ENCODE assay signal across 8 mouse cellular contexts in the genomic region with DNA sequence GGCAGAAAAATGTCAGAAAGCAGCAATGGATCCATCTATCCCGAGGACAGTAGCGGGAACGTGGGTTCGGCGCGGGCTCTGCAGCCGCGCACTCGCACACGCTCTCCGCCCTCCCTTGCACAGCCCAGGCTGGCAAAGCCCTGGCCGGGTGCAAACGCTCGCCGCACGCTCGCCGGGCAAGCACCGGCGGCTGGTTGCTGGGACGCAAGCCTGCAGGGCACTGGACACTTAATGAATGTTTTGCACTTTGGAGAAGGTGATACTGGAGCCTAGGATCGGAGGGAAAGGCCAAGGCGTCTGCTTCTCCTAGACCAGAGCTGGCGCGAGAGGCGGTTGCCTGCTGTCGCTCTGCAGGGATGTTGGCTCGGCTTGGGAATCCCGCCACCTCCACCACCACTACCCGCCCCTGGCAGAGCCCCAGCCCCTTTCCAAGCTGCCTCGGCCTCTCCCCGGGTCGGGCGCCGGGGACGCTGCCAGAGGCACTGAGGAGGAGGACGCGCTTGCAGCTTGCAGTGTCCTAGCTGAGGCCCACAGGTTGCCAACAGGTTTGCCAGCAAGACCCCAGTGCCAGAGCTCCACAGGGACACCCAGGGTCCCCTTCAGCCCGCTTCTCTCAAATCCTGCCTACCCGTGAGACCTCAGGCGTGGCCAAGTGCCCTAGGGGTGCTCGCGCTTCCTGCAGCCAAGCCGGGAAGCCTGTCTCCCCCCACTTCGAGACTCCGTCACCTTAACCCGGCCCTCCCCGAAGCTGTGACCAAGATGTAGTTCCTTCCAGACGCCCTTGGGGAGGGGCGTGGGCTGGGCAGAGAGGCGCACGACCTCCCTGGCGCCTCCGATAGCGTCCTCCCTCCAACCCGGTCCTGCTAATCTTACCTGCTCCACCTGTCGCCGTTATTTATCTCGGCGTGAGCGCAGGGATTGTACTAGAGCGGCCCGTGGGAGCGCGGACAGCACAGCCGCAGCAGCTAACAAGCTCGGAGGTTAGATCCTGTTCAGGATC.
DNase-seq lines count a peak whose midpoint lies in the region; ATAC-seq and TF ChIP-seq lines count a peak whose summit lies in the region.

No protein-coding gene starts in this region.

- peak; percentile 77 for ATAC-seq in hindbrain, postnatal 0 days
- ATAC-seq in limb, embryonic 14.5 days (ENCODE audit: low FRiP score, low read depth) = peak; percentile 31; the same call in 1 of the 2 replicates
- ATAC-seq in neural tube, embryonic 12.5 days (ENCODE audit: low FRiP score, low read depth) = peak; percentile 57; the same call in 1 of the 2 replicates
- ATAC-seq in inflammation-experienced regulatory T-cells, adult 6 months = no peak

- H3K36me3 ChIP-seq in hindbrain, postnatal 0 days (ENCODE audit: insufficient read depth, low read length) = no peaks in the 10 kb centered on the region
- H3K36me3 ChIP-seq in limb, embryonic 14.5 days (ENCODE audit: control insufficient read depth, insufficient read depth, low read length) = no peaks in the 10 kb centered on the region
- H3K36me3 ChIP-seq in neural tube, embryonic 12.5 days = no peaks in the 10 kb centered on the region

- no peak; the same call in 1 of the 2 replicates for TF ChIP-seq CTCF in hindbrain, postnatal 0 days (IDR thresholded peaks at IDR 0.05; ENCODE audit: low read depth)

- under 1% methylated on average over 65 of the region's 67 CpGs for WGBS in hindbrain, postnatal 0 days
- WGBS in limb, embryonic 14.5 days = under 1% methylated on average over 61 of the region's 67 CpGs
- under 1% methylated on average over 67 of the region's 67 CpGs for WGBS in neural tube, embryonic 12.5 days

- H3K4me1 ChIP-seq in hindbrain, postnatal 0 days (ENCODE audit: insufficient read depth, low read length) = peaks cover 23% of the 10 kb centered on the region
- peaks cover 17% of the 10 kb centered on the region for H3K4me1 ChIP-seq in limb, embryonic 14.5 days (ENCODE audit: control insufficient read depth, insufficient read depth, low read length)
- H3K4me1 ChIP-seq in neural tube, embryonic 12.5 days = peaks cover 48% of the 10 kb centered on the region

- 0 out of 2 replicates have a peak, but pooled peaks have one; percentile 22 for TF ChIP-seq POLR2A in limb, embryonic 14.5 days (IDR thresholded peaks at IDR 0.05; ENCODE audit: borderline replicate concordance, extremely low read depth, insufficient read depth, insufficient read length)

- H3K9ac ChIP-seq in hindbrain, postnatal 0 days (replicated peaks; ENCODE audit: low read length) = peak overlapping the region; percentile 59
- H3K9ac ChIP-seq in limb, embryonic 14.5 days (ENCODE audit: low read depth, low read length, severe bottlenecking) = peak overlapping the region; percentile 68
- H3K9ac ChIP-seq in neural tube, embryonic 12.5 days = peak overlapping the region; percentile 74

- peak overlapping the region; percentile 93 for H3K4me2 ChIP-seq in hindbrain, postnatal 0 days (ENCODE audit: low read depth, low read length)
- H3K4me2 ChIP-seq in limb, embryonic 14.5 days (replicated peaks; ENCODE audit: low read depth, low read length, severe bottlenecking) = peak overlapping the region; percentile 93
- H3K4me2 ChIP-seq in neural tube, embryonic 12.5 days (replicated peaks) = peak overlapping the region; percentile 99

- peak; percentile 10 for DNase-seq in thymus, postnatal 0 days (ENCODE audit: low spot score)
- no peak for DNase-seq in thymus, postnatal 14 days
- peak; percentile 90 to 91 for DNase-seq in cerebellum, postnatal 25 days
- peak; percentile 54 to 60 for DNase-seq in gastrocnemius, adult 8-10 months (ENCODE audit: low spot score in 2 of 2)
- peak; percentile 83 for DNase-seq in hindbrain, postnatal 0 days (ENCODE audit: low spot score)
- DNase-seq in limb, embryonic 14.5 days (ENCODE audit: low spot score) = peak; percentile 23

- H3K4me3 ChIP-seq in hindbrain, postnatal 0 days (ENCODE audit: low read length) = peak overlapping the region; percentile 62
- H3K4me3 ChIP-seq in limb, embryonic 14.5 days (replicated peaks; ENCODE audit: low read length) = peak overlapping the region; percentile 65
- peak overlapping the region; percentile 64 for H3K4me3 ChIP-seq in neural tube, embryonic 12.5 days

- H3K9me3 ChIP-seq in hindbrain, postnatal 0 days (ENCODE audit: low read length) = no peaks in the 10 kb centered on the region
- no peaks in the 10 kb centered on the region for H3K9me3 ChIP-seq in limb, embryonic 14.5 days (ENCODE audit: control insufficient read depth, low read length)
- H3K9me3 ChIP-seq in neural tube, embryonic 12.5 days = no peaks in the 10 kb centered on the region

- peak overlapping the region; percentile 86 for H3K27ac ChIP-seq in hindbrain, postnatal 0 days
- no peak overlapping the region for H3K27ac ChIP-seq in limb, embryonic 14.5 days (replicated peaks; ENCODE audit: low read depth, low read length)
- no peak overlapping the region for H3K27ac ChIP-seq in neural tube, embryonic 12.5 days

- H3K27me3 ChIP-seq in hindbrain, postnatal 0 days (ENCODE audit: insufficient read depth, low read length) = no peaks in the 10 kb centered on the region
- peaks cover 28% of the 10 kb centered on the region for H3K27me3 ChIP-seq in limb, embryonic 14.5 days (ENCODE audit: control insufficient read depth, insufficient read depth, low read length)
- peaks cover 53% of the 10 kb centered on the region for H3K27me3 ChIP-seq in neural tube, embryonic 12.5 days (replicated peaks)
